Mouse (Mus musculus) embryonic fibroblast, embryonic 13.5 days (primary cell): ENCODE data around the gene Ttc29.

Experiments
- CTCF ChIP-seq: IDR thresholded peaks from 2 replicates; pipeline ENCODE4 v1.5.1; 2011; ENCODE audit warnings: mild to moderate bottlenecking, control low read depth, low read length, moderate library complexity, borderline replicate concordance; ENCODE audit not compliant: insufficient read depth
- POLR2A ChIP-seq: IDR thresholded peaks from 2 replicates; pipeline ENCODE4 v1.6.1; 2011; ENCODE audit warnings: low read depth, mild to moderate bottlenecking, control low read depth, low read length, moderate library complexity

DNA sequence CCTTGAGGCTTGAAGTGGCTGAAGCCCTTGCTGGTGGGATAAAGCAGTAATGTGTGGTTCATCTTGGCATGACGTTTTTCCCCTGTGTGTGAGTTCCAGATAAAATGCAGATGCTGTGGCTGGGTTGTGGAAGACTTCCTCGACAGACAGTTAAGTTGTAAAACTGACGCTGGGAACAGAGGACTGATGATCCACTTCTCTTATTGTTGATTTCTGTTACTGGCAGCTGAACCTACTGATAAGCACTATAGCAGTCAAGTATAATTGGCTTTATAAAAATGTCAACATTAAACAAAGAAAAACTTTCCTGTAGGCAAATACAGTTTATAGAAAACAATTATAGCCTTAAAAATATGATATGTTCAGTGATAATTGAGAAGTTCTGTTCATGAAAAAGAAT, 2.7 kb upstream of the Ttc29 start:
- TF ChIP-seq POLR2A (no peak), CTCF (no peak)
